Mouse (Mus musculus) MEL (cell line): ENCODE data around the gene Pxylp1. TPM values are rescaled to one million over a fixed set of nuclear protein-coding genes. Genes with fewer than 3 reads are reported as not detected.
A peak's percentile ranks its signal among the peaks of the same experiment; 100 is the strongest.

Source experiments
- DNase-seq: peaks from one replicate; pipeline ENCODE4 v3.0.0; 2011; ENCODE audit warnings: low read depth, low spot score
- H3K27ac ChIP-seq: 2 replicates; pipeline ENCODE4 v1.5.1; 2012; ENCODE audit warnings: low read depth, mild to moderate bottlenecking, control low read depth, low read length, moderate library complexity; ENCODE audit not compliant: control insufficient read depth
- H3K27me3 ChIP-seq, 2 experiments: fragments of 150-350 bp in 1 of 2; sonication (generic) in 1 of 2; 2 replicates each; pipeline ENCODE4 v1.6.1; 2012; ENCODE audit warnings: low read length in 2 of 2, mild to moderate bottlenecking in 2 of 2, improper control_type of control experiment in 1 of 2, moderate library complexity in 1 of 2; ENCODE audit not compliant: insufficient read depth in 2 of 2, control insufficient read depth in 1 of 2
- H3K36me3 ChIP-seq, 2 experiments: 2 replicates each; pipeline ENCODE4 v1.6.1; 2012 to 2014; ENCODE audit warnings: low read length in 2 of 2, improper control_type of control experiment in 1 of 2, inconsistent platforms in 1 of 2, mild to moderate bottlenecking in 1 of 2; ENCODE audit not compliant: insufficient read depth in 2 of 2, control insufficient read depth in 1 of 2
- H3K4me1 ChIP-seq, 2 experiments: fragments of 150-350 bp in 1 of 2; sonication (generic) in 1 of 2; 2 replicates each; pipeline ENCODE4 v1.6.1; 2012; ENCODE audit warnings: low read length in 2 of 2, improper control_type of control experiment in 1 of 2, mild to moderate bottlenecking in 1 of 2; ENCODE audit not compliant: insufficient read depth in 2 of 2, control insufficient read depth in 1 of 2
- H3K4me3 ChIP-seq, 2 experiments: fragments of 150-350 bp in 1 of 2; sonication (generic) in 1 of 2; 2 replicates each; pipeline ENCODE4 v1.5.1; 2012; ENCODE audit warnings: low read depth in 2 of 2, low read length in 2 of 2, mild to moderate bottlenecking in 2 of 2, moderate library complexity in 2 of 2, control low read depth in 1 of 2, improper control_type of control experiment in 1 of 2; ENCODE audit not compliant: control insufficient read depth in 1 of 2, insufficient read depth in 1 of 2
- H3K79me2 ChIP-seq: 2 replicates; pipeline ENCODE4 v1.6.1; 2012; ENCODE audit warnings: mild to moderate bottlenecking, low read length, moderate library complexity; ENCODE audit not compliant: control insufficient read depth, poor library complexity, insufficient read depth
- H3K9ac ChIP-seq: 2 replicates; pipeline ENCODE4 v1.6.1; 2012; ENCODE audit warnings: low read depth, mild to moderate bottlenecking, control low read depth, low read length, moderate library complexity; ENCODE audit not compliant: control insufficient read depth, poor library complexity, severe bottlenecking
- H3K9me3 ChIP-seq: fragments of 150-350 bp; sonication (generic); replicated peaks from 2 replicates; pipeline ENCODE4 v1.6.1; 2012; ENCODE audit warnings: mild to moderate bottlenecking, low read length, improper control_type of control experiment, moderate library complexity; ENCODE audit not compliant: insufficient read depth
- BHLHE40 ChIP-seq: IDR thresholded peaks from 2 replicates; pipeline ENCODE4 v1.6.1; 2012; ENCODE audit warnings: low read depth, mild to moderate bottlenecking, inconsistent platforms, low read length, improper control_type of control experiment, borderline replicate concordance
- E2F4 ChIP-seq: IDR thresholded peaks from 2 replicates; pipeline ENCODE4 v1.6.1; 2011; ENCODE audit warnings: low read depth, low read length, improper control_type of control experiment, borderline replicate concordance
- ELF1 ChIP-seq: IDR thresholded peaks from 2 replicates; pipeline ENCODE4 v1.6.1; 2014; ENCODE audit warnings: low read depth, mild to moderate bottlenecking, inconsistent platforms, low read length, improper control_type of control experiment, moderate library complexity
- EP300 ChIP-seq, 2 experiments: IDR thresholded peaks; 2 replicates each; pipeline ENCODE4 v1.6.1; 2011; ENCODE audit warnings: improper control_type of control experiment in 2 of 2, low read length in 2 of 2, low read depth in 1 of 2, mild to moderate bottlenecking in 1 of 2
- GABPA ChIP-seq: IDR thresholded peaks from 2 replicates; pipeline ENCODE4 v1.6.1; 2012; ENCODE audit warnings: low read depth, mild to moderate bottlenecking, inconsistent platforms, low read length, improper control_type of control experiment, moderate library complexity
- GATA1 ChIP-seq: IDR thresholded peaks from 2 replicates; pipeline ENCODE4 v1.6.1; 2011; ENCODE audit warnings: low read depth, low read length, improper control_type of control experiment
- MAZ ChIP-seq: IDR thresholded peaks from 2 replicates; pipeline ENCODE4 v1.6.1; 2012; ENCODE audit warnings: low read depth, mild to moderate bottlenecking, inconsistent platforms, low read length, improper control_type of control experiment
- MYB ChIP-seq: IDR thresholded peaks from 2 replicates; pipeline ENCODE4 v1.6.1; 2011; ENCODE audit warnings: mild to moderate bottlenecking, low read depth, low read length, improper control_type of control experiment
- NELFE ChIP-seq: IDR thresholded peaks from 2 replicates; pipeline ENCODE4 v1.6.1; 2011; ENCODE audit warnings: low read depth, low read length, improper control_type of control experiment
- POLR2A ChIP-seq, 2 experiments: IDR thresholded peaks; 2 replicates each; pipeline ENCODE4 v1.6.1; 2011 to 2012; ENCODE audit warnings: low read length in 2 of 2, mild to moderate bottlenecking in 2 of 2, control low read depth in 1 of 2, improper control_type of control experiment in 1 of 2, low read depth in 1 of 2, moderate library complexity in 1 of 2; ENCODE audit not compliant: control insufficient read depth in 1 of 2, insufficient read depth in 1 of 2, poor library complexity in 1 of 2
- POLR2AphosphoS5 ChIP-seq: IDR thresholded peaks from 2 replicates; pipeline ENCODE4 v1.6.1; 2012; ENCODE audit warnings: low read depth, borderline replicate concordance, mild to moderate bottlenecking, inconsistent platforms, low read length, moderate library complexity, mixed read lengths
- RCOR1 ChIP-seq: IDR thresholded peaks from 2 replicates; pipeline ENCODE4 v1.6.1; 2012; ENCODE audit warnings: low read depth, mild to moderate bottlenecking, inconsistent platforms, low read length, improper control_type of control experiment
- SIN3A ChIP-seq: IDR thresholded peaks from 2 replicates; pipeline ENCODE4 v1.6.1; 2012; ENCODE audit warnings: low read length, improper control_type of control experiment, inconsistent platforms
- UBTF ChIP-seq: IDR thresholded peaks from 2 replicates; pipeline ENCODE4 v1.6.1; 2012; ENCODE audit warnings: low read depth, mild to moderate bottlenecking, inconsistent platforms, low read length, improper control_type of control experiment, moderate library complexity, borderline replicate concordance; ENCODE audit not compliant: insufficient read depth
- ZKSCAN1 ChIP-seq: IDR thresholded peaks from 2 replicates; pipeline ENCODE4 v1.6.1; 2012; ENCODE audit warnings: low read depth, mild to moderate bottlenecking, inconsistent platforms, low read length, improper control_type of control experiment, moderate library complexity
- ZMIZ1 ChIP-seq: IDR thresholded peaks from 2 replicates; pipeline ENCODE4 v1.6.1; 2012; ENCODE audit warnings: low read depth, mild to moderate bottlenecking, inconsistent platforms, low read length, improper control_type of control experiment, moderate library complexity
- polyA plus RNA-seq, 2 experiments: library from polyadenylated mRNA; stranded (reverse) in 1 of 2; unstranded in 1 of 2; fragments of >175 nt in 1 of 2; fragments of >200 nt in 1 of 2; gene quantifications; 2 replicates each; pipeline versions ENCODE4 v1.2.1 to v1.2.4; 2012; ENCODE audit warnings: low replicate concordance in 2 of 2, low read depth in 1 of 2; ENCODE audit not compliant: insufficient read length in 2 of 2, insufficient read depth in 1 of 2, missing spikeins in 1 of 2
- total RNA-seq: library from RNA; depleted of rRNA; stranded (reverse); fragments of 300-350 nt; gene quantifications from 2 replicates; pipeline ENCODE4 v1.2.3, GENCODE M21; 2012

Pxylp1 gene
- total and polyA plus RNA-seq, 3 experiments, result 5.7 to 9.9 TPM; not detected in 1

DNA sequence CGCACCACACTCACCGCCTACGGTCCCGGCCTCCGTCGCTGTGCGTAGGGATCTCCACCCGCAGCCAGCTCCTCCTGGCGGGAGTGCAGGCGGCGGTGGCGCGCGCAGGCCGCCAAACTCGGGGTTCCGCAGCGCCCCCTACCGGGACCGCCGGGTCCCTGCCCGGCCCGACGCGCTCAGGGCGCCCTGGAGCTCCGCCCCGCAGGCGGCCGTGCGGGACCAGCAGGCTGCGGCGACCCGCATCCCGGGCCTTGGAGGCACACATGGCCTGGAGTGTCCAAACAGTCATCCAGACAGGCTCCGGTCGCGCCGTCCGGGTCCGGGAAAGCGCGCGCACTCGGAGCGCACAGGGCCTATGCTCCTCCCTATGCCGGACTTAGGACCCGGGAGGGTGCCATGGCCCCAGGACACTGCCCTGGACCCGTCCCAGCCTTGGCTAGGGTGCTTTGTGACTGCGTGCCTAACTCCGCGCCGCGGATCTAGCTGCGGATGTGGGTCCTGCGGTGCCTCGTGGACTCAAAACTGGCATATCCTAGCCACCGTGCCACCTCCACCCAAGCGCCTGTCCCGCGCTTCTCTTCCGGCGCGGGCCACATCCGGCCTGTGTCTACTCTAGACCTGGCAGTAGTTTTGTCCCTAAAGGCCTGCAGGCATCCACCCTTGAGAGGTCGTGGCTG, 3.0 kb downstream of the Pxylp1 start (continued):
- no peak for TF ChIP-seq MAZ
- no peak; the same call in 1 of the 2 replicates for TF ChIP-seq RCOR1

DNA sequence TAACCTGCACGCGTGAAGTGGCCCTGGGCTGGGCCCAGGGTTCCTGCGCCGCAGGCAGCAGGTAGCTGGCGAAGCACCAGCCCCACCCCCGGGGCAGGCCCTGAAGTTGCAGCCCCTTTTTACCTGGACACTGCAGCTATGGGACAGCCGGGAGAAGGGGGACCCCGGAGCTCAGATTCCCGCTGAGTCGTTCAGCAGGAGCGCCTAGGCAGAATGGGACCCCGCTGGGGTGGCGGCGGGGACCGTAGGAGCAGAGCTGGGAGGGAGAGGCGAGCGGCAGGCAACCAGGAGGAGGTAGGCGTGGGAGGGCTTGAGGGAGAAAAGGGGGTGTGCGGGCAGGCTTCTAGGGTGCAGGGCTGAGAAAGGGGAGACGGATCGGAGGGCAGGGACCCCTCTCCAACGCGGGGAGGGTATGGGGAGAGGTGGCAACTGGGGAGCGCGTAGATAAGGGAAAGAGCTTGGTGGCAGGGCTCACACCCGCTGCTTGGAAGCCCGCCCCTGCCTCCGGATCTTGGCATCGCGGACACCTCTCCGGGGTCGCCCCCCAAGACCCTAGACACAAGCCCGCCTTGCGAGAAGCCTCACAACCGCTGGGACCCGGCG, 3.6 kb downstream of the Pxylp1 start:
- Histone ChIP-seq H3K9ac (peak overlapping the region; percentile 84), H3K4me1 (peaks cover 0 to 6% of the 10 kb centered on the region in 2 experiments; a peak in 1 of 4 replicates), H3K9me3 (no peaks in the 10 kb centered on the region), H3K27ac (peak overlapping the region; percentile 15; the same call in 1 of the 2 replicates), H3K27me3 (no peaks in the 10 kb centered on the region; a peak in 1 of 4 replicates), H3K79me2 (no peaks in the 10 kb centered on the region; the same call in 1 of the 2 replicates), H3K4me3 (peak overlapping the region; percentile 74 to 99), H3K36me3 (no peaks in the 10 kb centered on the region)
- DNase-seq, result no peak
- TF ChIP-seq POLR2A (IDR thresholded peaks at IDR 0.05; ENCODE audit: control insufficient read depth in 1 of 2, insufficient read depth in 1 of 2, low read depth in 1 of 2, low read length in 2 of 2, poor library complexity in 1 of 2) (0 out of 4 replicates have a peak, but pooled peaks of 1 of the 2 experiments have one; percentile 45), UBTF (peak; percentile 4; the same call in 1 of the 2 replicates), ZMIZ1 (no peak), GATA1 (peak; percentile 28; the same call in 1 of the 2 replicates), SIN3A (peak; percentile 12; the same call in 1 of the 2 replicates), MYB (no peak)

DNA sequence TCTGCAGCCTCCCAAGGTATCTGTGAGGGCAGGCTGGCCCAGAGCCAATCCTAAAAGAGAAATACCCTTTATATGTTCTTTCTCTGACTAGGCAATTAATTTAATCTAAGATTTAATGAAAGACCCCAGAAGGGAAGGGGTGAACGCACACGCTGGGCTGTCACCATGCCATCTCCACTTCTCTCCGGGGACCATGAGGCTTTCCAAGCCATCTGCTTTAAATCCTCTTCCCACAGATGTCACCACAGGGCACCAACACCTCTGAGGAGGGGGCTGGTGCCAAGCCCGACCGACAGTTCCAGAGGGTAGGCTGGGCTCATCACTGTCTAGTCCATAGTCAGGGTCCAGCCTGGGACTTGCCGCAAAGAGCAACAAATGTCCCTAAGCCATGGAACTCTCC, 4.5 kb downstream of the Pxylp1 start:
- no peak for TF ChIP-seq POLR2AphosphoS5
- no peak for DNase-seq
- no peaks in the 10 kb centered on the region; the same call in 1 of the 2 replicates for H3K79me2 ChIP-seq
- no peaks in the 10 kb centered on the region for H3K36me3 ChIP-seq
- H3K27me3 ChIP-seq, result no peaks in the 10 kb centered on the region
- no peak overlapping the region for H3K9ac ChIP-seq
- no peaks in the 10 kb centered on the region for H3K9me3 ChIP-seq
- no peak overlapping the region for H3K4me3 ChIP-seq
- H3K27ac ChIP-seq, result no peak overlapping the region
- H3K4me1 ChIP-seq, result peaks cover 0 to 6% of the 10 kb centered on the region in 2 experiments; a peak in 1 of 4 replicates

- no peak overlapping the region for H3K4me3 ChIP-seq
- H3K9me3 ChIP-seq, result no peaks in the 10 kb centered on the region
- H3K27me3 ChIP-seq, result no peaks in the 10 kb centered on the region
- TF ChIP-seq GABPA (no peak), NELFE (no peak), ZKSCAN1 (no peak), ELF1 (no peak), EP300 (IDR thresholded peaks at IDR 0.05; ENCODE audit: low read depth in 1 of 2, low read length in 2 of 2) (no peak), BHLHE40 (no peak), MAZ (no peak), E2F4 (no peak), POLR2A (IDR thresholded peaks at IDR 0.05; ENCODE audit: control insufficient read depth in 1 of 2, insufficient read depth in 1 of 2, low read depth in 1 of 2, low read length in 2 of 2, poor library complexity in 1 of 2) (no peak), SIN3A (no peak)
- H3K36me3 ChIP-seq, result no peaks in the 10 kb centered on the region
- no peaks in the 10 kb centered on the region; the same call in 1 of the 2 replicates for H3K79me2 ChIP-seq
- H3K9ac ChIP-seq, result no peak overlapping the region
- no peak for DNase-seq
- H3K27ac ChIP-seq, result no peak overlapping the region
- peaks cover 0 to 6% of the 10 kb centered on the region in 2 experiments; a peak in 1 of 4 replicates for H3K4me1 ChIP-seq
Measured at GRCm38 (mm10) chr9:96887492-96887891, 5.0 kb downstream of the Pxylp1 start.
